Mouse (Mus musculus) layer of hippocampus, adult 18-20 months (tissue): ENCODE measurements at regions not wholly inside any gene's neighbourhood (a gene's known extent, or its start where the extent isn't known, plus 50 kb on each side); places are given as distances from the start of the nearest gene placed in this dataset.

Source experiments
- DNase-seq, 2 experiments: peaks; one replicate each; pipeline ENCODE4 v3.0.0; 2022; ENCODE audit warnings: low spot score in 2 of 2

GRCm38 (mm10) chr16:77852066-77852781, 250.3 kb upstream of the Gm11146 start:
- DNase-seq = peak in 1 of 2 experiments; percentile 39

GRCm38 (mm10) chr16:77851206-77852065, 249.5 kb upstream of the Gm11146 start:
- peak in 1 of 2 experiments; percentile 35 for DNase-seq

- DNase-seq = no peak
Measured at GRCm38 (mm10) chr16:77835767-77836166, 233.9 kb upstream of the Gm11146 start.

- peak in 1 of 2 experiments; percentile 20 for DNase-seq
Measured at GRCm38 (mm10) chr16:77827322-77828117, 225.6 kb upstream of the Gm11146 start.

GRCm38 (mm10) chr16:77799709-77800108, 197.8 kb upstream of the Gm11146 start:
- DNase-seq = no peak

GRCm38 (mm10) chr16:77796926-77797325, 195.0 kb upstream of the Gm11146 start:
- no peak for DNase-seq

- DNase-seq = no peak
Measured at GRCm38 (mm10) chr16:77789652-77790051, 187.8 kb upstream of the Gm11146 start.

GRCm38 (mm10) chr16:77789206-77789605, 187.3 kb upstream of the Gm11146 start:
- no peak for DNase-seq

GRCm38 (mm10) chr16:77788781-77789150, 186.9 kb upstream of the Gm11146 start:
- DNase-seq = no peak

GRCm38 (mm10) chr16:77788041-77788780, 186.3 kb upstream of the Gm11146 start:
- peak; percentile 52 to 73 for DNase-seq

GRCm38 (mm10) chr16:77787025-77787424, 185.1 kb upstream of the Gm11146 start:
- no peak for DNase-seq

GRCm38 (mm10) chr16:77779019-77779418, 177.1 kb upstream of the Gm11146 start:
- no peak for DNase-seq

GRCm38 (mm10) chr16:77772075-77772474, 170.2 kb upstream of the Gm11146 start:
- DNase-seq = no peak

GRCm38 (mm10) chr16:77760926-77761347, 159.0 kb upstream of the Gm11146 start:
- DNase-seq = peak in 1 of 2 experiments; percentile 16

- peak in 1 of 2 experiments; percentile 23 for DNase-seq
Measured at GRCm38 (mm10) chr16:77760479-77760878, 158.6 kb upstream of the Gm11146 start.

GRCm38 (mm10) chr16:77759997-77760396, 158.1 kb upstream of the Gm11146 start:
- peak; percentile 46 to 74 for DNase-seq

GRCm38 (mm10) chr16:77754882-77755281, 153.0 kb upstream of the Gm11146 start:
- DNase-seq = no peak

- DNase-seq = no peak
Measured at GRCm38 (mm10) chr16:77749474-77749873, 147.6 kb upstream of the Gm11146 start.

- peak in 1 of 2 experiments; percentile 13 for DNase-seq
Measured at GRCm38 (mm10) chr16:77743838-77744237, 141.9 kb upstream of the Gm11146 start.

GRCm38 (mm10) chr16:77738821-77739220, 136.9 kb upstream of the Gm11146 start:
- DNase-seq = no peak

GRCm38 (mm10) chr16:77719377-77719776, 117.5 kb upstream of the Gm11146 start:
- no peak for DNase-seq
